Mouse (Mus musculus): ENCODE measurements around the gene Cdh26. TPM values are rescaled to one million over a fixed set of nuclear protein-coding genes. Genes with fewer than 3 reads are reported as not detected.

Gene Cdh26
- under 1 TPM in 1 of 2 experiments, not detected in 1; 0.12 TPM for polyA plus RNA-seq (2017; shearing (Covaris generic))

DNA sequence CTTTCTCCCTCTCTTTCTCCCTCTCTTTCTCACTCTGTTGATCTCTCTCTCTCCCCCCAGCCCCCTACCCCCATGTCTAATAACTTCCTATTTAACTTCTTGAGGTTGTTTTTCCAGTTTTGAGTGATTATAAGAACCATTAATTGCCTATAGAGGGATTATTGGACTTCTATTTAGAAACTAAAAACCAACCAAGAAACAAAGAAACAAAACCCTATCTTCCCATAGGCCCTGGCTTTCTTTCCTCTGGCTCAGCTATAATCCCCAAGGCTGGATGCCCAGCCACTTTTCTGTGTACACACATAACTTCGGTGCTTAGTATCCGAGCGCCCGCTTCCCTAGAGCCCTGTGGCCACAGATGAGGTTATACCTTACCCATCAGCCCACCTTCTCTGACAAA, at the start of gene Cdh26:
Gene Cdh26, plus strand, starts transcription at position 301 of the 400 bp plus-strand sequence.

DNA sequence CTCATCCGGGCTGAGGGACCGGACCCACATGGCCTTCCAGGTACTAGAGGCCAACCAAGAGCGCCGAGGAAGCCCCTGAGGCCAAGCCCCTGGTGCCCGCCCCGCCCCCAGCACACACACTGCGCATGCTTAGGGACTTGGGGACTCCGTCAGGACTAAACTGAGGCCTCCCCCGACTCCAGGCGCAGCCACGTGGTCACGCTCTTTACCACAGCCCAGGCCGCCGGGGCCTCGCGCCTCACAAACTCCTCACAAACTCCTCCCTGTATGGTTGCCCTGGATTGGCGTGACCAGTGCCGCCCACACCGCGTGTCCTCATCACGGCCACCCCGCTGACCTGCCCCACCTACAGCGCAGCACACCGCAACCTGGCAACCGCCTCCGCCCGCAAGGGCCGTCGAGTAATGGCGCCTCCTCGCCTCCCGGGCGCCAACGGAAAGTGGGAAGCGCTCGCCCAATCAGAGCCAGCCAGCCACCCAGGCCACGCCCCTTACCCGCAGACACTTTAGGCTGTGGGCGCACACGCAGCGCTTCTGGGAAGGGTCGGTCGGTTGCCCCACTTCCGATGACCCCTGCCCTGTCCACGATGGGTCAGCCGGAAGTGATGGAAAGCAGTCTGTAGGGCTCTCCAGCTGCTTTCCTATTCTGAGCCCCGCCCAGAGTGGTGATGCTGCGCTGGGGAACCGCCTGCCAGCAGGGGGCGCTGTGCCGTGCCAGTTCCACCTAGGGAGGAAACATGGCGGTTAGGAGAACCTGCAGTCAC, 23.1 kb upstream of the Cdh26 start, which contains the start of gene Sycp2:
Gene Sycp2, minus strand, starts transcription at position 633 of the 763 bp plus-strand sequence.

DNA sequence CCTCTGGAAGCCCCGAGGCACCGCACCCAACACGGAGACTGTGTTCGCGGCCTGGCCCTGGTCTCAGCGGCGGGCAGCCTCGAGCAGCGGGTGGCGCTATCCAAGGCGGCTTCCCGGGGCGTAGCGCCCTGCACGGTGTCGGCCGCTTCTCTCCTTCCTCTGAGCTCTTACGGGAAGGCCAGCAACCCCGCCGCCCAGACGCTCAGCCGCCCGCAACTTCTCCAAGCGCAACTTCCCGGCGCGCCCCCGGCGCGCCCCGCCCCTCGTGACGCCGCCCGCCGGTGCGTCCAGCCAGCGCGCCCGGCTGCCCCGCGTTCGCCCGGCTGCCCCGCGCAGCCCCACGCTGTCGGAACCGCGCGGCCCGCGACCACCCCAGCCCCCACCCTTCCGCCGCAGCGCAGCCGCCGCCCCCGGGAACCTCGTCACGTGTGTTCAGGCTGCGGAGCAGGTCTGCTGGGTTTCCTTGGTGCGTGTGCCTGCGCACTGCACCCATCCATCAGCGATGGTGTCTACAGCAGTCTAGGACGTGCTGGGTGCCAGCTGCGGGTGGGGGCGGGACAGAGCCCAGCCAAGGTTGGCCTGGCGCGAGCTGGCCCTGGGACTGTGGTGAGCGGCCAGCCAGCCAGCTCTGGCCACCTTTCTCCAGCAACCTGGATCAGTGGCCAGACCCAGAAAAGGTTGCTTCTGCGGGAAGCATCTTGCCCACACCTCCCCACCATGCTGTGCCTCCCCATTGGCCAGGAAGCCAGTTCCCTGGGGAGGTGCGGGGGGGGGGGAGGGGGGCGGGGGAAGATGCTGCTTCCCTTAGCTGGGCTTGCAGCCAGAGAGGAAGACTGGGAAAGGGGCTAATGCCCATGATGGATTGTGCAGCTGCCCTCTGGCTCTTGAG, 15.8 kb upstream of the Cdh26 start, which contains the start of the genes Ppp1r3d and Fam217b:
Gene Ppp1r3d, minus strand, starts transcription at position 212 of the 889 bp plus-strand sequence.
Gene Fam217b, plus strand, starts transcription at position 264 of the 889 bp plus-strand sequence.

Other genes with a start within 250 kb of the Cdh26 start
- gene Sycp2, start 22.8 kb upstream of the Cdh26 start, polyA plus RNA-seq (2017; shearing (Covaris generic)) = under 1 TPM in 1 of 2 experiments, not detected in 1; 0.31 TPM
- gene Ppp1r3d, start 16.1 kb upstream of the Cdh26 start, polyA plus RNA-seq (2017; shearing (Covaris generic)) = 1 to 10 TPM in 1 of 2 experiments, under 1 TPM in 1; 0.25 to 1.2 TPM
- under 1 TPM; 0.12 to 0.69 TPM for gene Fam217b, start 16.0 kb upstream of the Cdh26 start, polyA plus RNA-seq (2017; shearing (Covaris generic))

Measured in inflammation-experienced regulatory T-cells (primary cell).